Mouse (Mus musculus): ENCODE results near the gene Dlgap1.

Dlgap1 gene

GRCm38 (mm10) chr17:70866538-70867114, 897.8 kb downstream of the Dlgap1 start:
- DNase-seq (ENCODE audit: low spot score): no peak

GRCm38 (mm10) chr17:70868577-70869229, 899.8 kb downstream of the Dlgap1 start:
- no peak for DNase-seq (ENCODE audit: low spot score)

GRCm38 (mm10) chr17:70870581-70870980, 901.7 kb downstream of the Dlgap1 start:
- DNase-seq (ENCODE audit: low spot score): no peak

All from urinary bladder, postnatal 14 days (tissue).